In the genomic region with DNA sequence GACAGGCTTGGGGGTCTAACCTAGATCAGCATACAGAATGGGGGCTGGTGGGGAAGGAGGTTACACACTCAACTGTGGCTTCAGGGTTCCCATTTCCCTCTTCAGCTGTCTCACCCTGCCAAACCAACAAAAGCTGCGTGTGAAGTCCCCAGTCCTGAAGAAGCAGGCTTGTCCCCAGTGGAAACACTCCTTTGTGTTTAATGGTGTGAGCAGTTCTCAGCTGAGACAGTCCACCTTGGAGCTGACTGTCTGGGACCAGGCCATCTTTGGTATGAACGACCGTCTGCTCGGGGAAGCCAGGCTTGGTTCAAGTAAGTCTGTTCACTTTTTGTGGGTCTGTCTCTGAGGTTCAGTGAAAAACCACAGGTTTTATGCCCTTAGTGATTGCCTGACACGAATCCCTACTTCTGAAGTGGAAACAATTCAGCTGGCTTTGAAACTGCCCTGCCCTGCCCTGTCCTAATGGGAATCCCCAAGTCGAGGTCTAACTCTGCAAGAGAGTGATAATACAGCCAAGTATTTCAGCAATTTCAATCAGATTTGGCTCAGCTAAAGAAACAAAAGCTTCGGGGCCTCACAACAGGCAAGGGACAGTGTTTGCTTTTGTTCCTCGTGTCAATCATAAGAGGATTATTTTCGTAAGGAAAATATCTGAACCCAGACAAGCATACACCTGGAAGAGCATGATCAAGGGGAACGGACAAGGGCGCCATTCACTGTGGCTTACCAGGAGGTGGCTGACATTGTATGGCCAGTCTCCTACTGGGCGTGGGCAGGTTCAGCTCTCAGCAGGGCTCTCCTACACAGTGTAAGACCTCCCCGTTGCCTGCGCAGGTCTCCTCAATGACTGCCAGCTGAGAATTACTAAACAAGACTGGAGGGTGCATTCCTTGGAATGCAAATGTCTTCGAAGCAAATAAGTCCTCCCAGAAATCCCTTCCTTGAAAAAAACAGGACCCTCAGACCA, we compare ENCODE assay signal across 9 mouse cellular contexts. TPM values are rescaled to one million over a fixed set of nuclear protein-coding genes. Genes with fewer than 3 reads are reported as not detected.
A peak's percentile ranks its signal among the peaks of the same experiment; 100 is the strongest.
DNase-seq lines count a peak whose midpoint lies in the region; ATAC-seq and TF ChIP-seq lines count a peak whose summit lies in the region.
"Had no signal": no experiment of that assay in that cellular context is flagged by ENCODE, and none has a peak within 500 bp of the region (broad histone marks: within the 10 kb centered on the region; RNA-seq: fewer than 3 reads in every experiment).

No protein-coding gene starts in this region.

- no peak overlapping the region for H3K27ac ChIP-seq in liver, embryonic 11.5 days (ENCODE audit: low read depth, low read length)
- no peak overlapping the region for H3K27ac ChIP-seq in liver, embryonic 12.5 days
- H3K27ac ChIP-seq in embryonic facial prominence, embryonic 13.5 days: peak overlapping the region; percentile 33; the same call in 1 of the 2 replicates
- no peak overlapping the region for H3K27ac ChIP-seq in gastrocnemius, adult 2 months

- H3K4me1 ChIP-seq in liver, embryonic 11.5 days (replicated peaks; ENCODE audit: control insufficient read depth, insufficient read depth, low read length): no peaks in the 10 kb centered on the region
- H3K4me1 ChIP-seq in liver, embryonic 12.5 days: peaks cover 2% of the 10 kb centered on the region; the same call in 1 of the 2 replicates
- H3K4me1 ChIP-seq in E14TG2a.4 (replicated peaks; ENCODE audit: low read depth, low read length): peaks cover 2% of the 10 kb centered on the region
- peaks cover 25% of the 10 kb centered on the region for H3K4me1 ChIP-seq in embryonic facial prominence, embryonic 13.5 days

- no peak overlapping the region for H3K4me3 ChIP-seq in liver, embryonic 11.5 days (ENCODE audit: low read depth, low read length)
- no peak overlapping the region for H3K4me3 ChIP-seq in liver, embryonic 12.5 days
- H3K4me3 ChIP-seq in E14TG2a.4 (replicated peaks; ENCODE audit: low read length): 0 out of 2 replicates have a peak overlapping the region, but pooled peaks have one; percentile 1
- no peak overlapping the region for H3K4me3 ChIP-seq in embryonic facial prominence, embryonic 13.5 days
- H3K4me3 ChIP-seq in gastrocnemius, adult 2 months: no peak overlapping the region

- ATAC-seq in liver, embryonic 11.5 days (replicated peaks; ENCODE audit: low FRiP score): no peak
- no peak for ATAC-seq in liver, embryonic 12.5 days
- no peak for ATAC-seq in embryonic facial prominence, embryonic 13.5 days (ENCODE audit: insufficient number of reproducible peaks, insufficient read depth, low FRiP score, low TSS enrichment, low read depth)
- ATAC-seq: Patski had no signal

- no peak overlapping the region for H3K9ac ChIP-seq in liver, embryonic 11.5 days (ENCODE audit: low read depth, low read length)
- no peak overlapping the region for H3K9ac ChIP-seq in liver, embryonic 12.5 days
- no peak overlapping the region for H3K9ac ChIP-seq in embryonic facial prominence, embryonic 13.5 days

- peaks cover 24% of the 10 kb centered on the region for H3K36me3 ChIP-seq in liver, embryonic 11.5 days (ENCODE audit: control insufficient read depth, insufficient read depth, low read length)
- H3K36me3 ChIP-seq in liver, embryonic 12.5 days: peaks cover 43% of the 10 kb centered on the region
- H3K36me3 ChIP-seq in E14TG2a.4 (ENCODE audit: insufficient read depth, low read length): peaks cover 75% of the 10 kb centered on the region
- H3K36me3 ChIP-seq in embryonic facial prominence, embryonic 13.5 days: peaks cover 21% of the 10 kb centered on the region

- intact Hi-C loops in gastrocnemius, adult 2 months (cut with DNase I): no loop called here

- no peak for TF ChIP-seq CTCF in E14TG2a.4 (conservative IDR thresholded peaks at IDR 0.05; ENCODE audit: low read length)
- TF ChIP-seq CTCF in gastrocnemius, adult 2 months (IDR thresholded peaks at IDR 0.05): no peak

- H3K27me3 ChIP-seq in liver, embryonic 11.5 days (replicated peaks; ENCODE audit: control insufficient read depth, insufficient read depth, low read length): no peaks in the 10 kb centered on the region
- no peaks in the 10 kb centered on the region for H3K27me3 ChIP-seq in liver, embryonic 12.5 days (replicated peaks)
- no peaks in the 10 kb centered on the region for H3K27me3 ChIP-seq in E14TG2a.4 (ENCODE audit: insufficient read depth, low read length)
- no peaks in the 10 kb centered on the region for H3K27me3 ChIP-seq in embryonic facial prominence, embryonic 13.5 days
- H3K27me3 ChIP-seq: Patski had no signal

- H3K4me2 ChIP-seq in liver, embryonic 11.5 days: no peak overlapping the region
- H3K4me2 ChIP-seq in liver, embryonic 12.5 days: no peak overlapping the region
- no peak overlapping the region for H3K4me2 ChIP-seq in embryonic facial prominence, embryonic 13.5 days

- peak; percentile 21 for DNase-seq in liver, embryonic 11.5 days (ENCODE audit: low spot score)
- peak; percentile 10 for DNase-seq in kidney, postnatal 10 days
- DNase-seq in frontal cortex, postnatal 14 days (ENCODE audit: low spot score in 2 of 2): no peak
- no peak for DNase-seq in spleen, postnatal 14 days (ENCODE audit: low spot score in 2 of 2)
- DNase-seq in gastrocnemius, adult 2 months: no peak

- no peaks in the 10 kb centered on the region for H3K9me3 ChIP-seq in liver, embryonic 11.5 days (ENCODE audit: control insufficient read depth, low read length)
- H3K9me3 ChIP-seq in liver, embryonic 12.5 days (replicated peaks): no peaks in the 10 kb centered on the region
- peaks cover 94% of the 10 kb centered on the region for H3K9me3 ChIP-seq in E14TG2a.4 (ENCODE audit: low read length)
- H3K9me3 ChIP-seq in embryonic facial prominence, embryonic 13.5 days: no peaks in the 10 kb centered on the region

- WGBS in liver, embryonic 11.5 days: 67% methylated on average over 15 of the region's 15 CpGs
- WGBS in liver, embryonic 12.5 days (ENCODE audit: insufficient replicate concordance): 64% methylated on average over 15 of the region's 15 CpGs
- WGBS in embryonic facial prominence, embryonic 13.5 days: 32% methylated on average over 15 of the region's 15 CpGs

RNA-seq across cellular contexts. Expression of a gene that starts 46.0 kb away (rescaled TPM):
- 96.2 and 97.3 TPM in 2 replicates for polyA plus RNA-seq in liver, embryonic 11.5 days (2014; fragmentation: Nextera tagmentation; extraction: Ambion mirVana)
- polyA plus RNA-seq in liver, embryonic 12.5 days (2016; fragmentation: Nextera tagmentation; extraction: Ambion mirVana): 67.9 and 72.4 TPM in 2 replicates
- polyA plus RNA-seq in embryonic facial prominence, embryonic 13.5 days (2015; fragmentation: Nextera tagmentation; extraction: Ambion mirVana): 51.5 and 60.4 TPM in 2 replicates
- total RNA-seq in gastrocnemius, adult 2 months (2021): 1 to 10 TPM; 1.5 to 1.9 TPM

Comparison
In these comparisons a context has a peak if more than half of its experiments do, and no peak if none do; other contexts are left out.
1. DNase-seq: peak in liver, embryonic 11.5 days (single experiment) and kidney, postnatal 10 days (single experiment); none in frontal cortex, postnatal 14 days (0 of 2), spleen, postnatal 14 days (0 of 2) and gastrocnemius, adult 2 months (single experiment).